Mouse (Mus musculus): ENCODE measurements around the gene Me3. TPM values are rescaled to one million over a fixed set of nuclear protein-coding genes. Genes with fewer than 3 reads are reported as not detected.

Me3 gene
- total RNA-seq, 1 experiment, result 0.13 TPM

DNA sequence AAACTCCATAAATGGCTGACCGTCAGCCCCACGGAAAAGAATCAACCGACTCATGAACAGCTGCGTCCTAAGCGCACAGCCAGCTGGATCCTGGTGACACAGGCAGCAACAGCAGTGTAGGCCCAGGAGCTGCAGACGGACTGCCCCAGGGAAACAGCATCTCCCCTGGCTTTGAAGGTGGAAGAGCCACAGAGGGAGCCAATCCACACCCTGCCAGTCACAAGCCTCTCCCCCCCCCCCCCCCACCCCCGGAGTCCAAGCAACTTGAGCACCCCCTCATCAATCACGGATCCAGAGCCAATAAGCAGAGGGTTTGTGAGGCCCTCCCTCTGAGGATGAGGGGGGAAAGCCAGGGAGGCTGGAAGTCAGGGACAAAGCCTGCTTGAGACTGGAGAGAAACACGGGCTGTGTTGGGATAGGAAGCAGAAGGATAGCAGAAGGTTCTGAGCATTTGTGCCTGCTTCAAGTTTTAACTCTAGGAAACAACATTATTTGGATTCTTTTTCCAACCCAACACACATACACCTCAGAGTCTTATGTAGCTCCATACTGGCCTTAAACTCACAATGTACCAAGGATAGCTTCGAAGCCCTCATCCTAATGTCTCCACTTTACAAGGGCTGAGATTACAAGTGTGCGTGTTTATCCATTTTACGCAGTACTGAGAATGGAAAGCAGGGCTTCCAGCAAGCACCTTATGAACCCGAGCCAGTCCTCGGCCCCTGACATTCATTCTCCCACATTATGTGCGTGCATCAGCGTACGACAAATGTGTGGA is 224.4 kb downstream of the Me3 start:
- in situ Hi-C loops (cut with MboI; ENCODE audit: low sequenced_read_pairs in 2 of 2, unreplicated experiment in 2 of 2), result no loop called here
- Histone ChIP-seq H3K4me1 (ENCODE audit: control insufficient read depth in 2 of 2, insufficient read depth in 2 of 2, low read length in 2 of 2, poor library complexity in 1 of 2) (no peaks in the 10 kb centered on the region), H3K36me3 (ENCODE audit: control insufficient read depth, insufficient read depth, low read length, poor library complexity, severe bottlenecking) (no peaks in the 10 kb centered on the region), H3K9ac (ENCODE audit: insufficient read depth, low read depth, low read length, poor library complexity, severe bottlenecking) (no peak overlapping the region), H3K27ac (ENCODE audit: insufficient read depth, low read depth, low read length, poor library complexity, severe bottlenecking) (no peak overlapping the region), H3K4me3 (ENCODE audit: insufficient read depth in 1 of 2, low read depth in 1 of 2, low read length in 2 of 2, poor library complexity in 1 of 2, severe bottlenecking in 1 of 2) (no peak overlapping the region), H3K9me3 (ENCODE audit: control insufficient read depth, insufficient read depth, low read depth, low read length) (no peaks in the 10 kb centered on the region)
- DNase-seq (ENCODE audit: low read depth, low spot score), result no peak
- TF ChIP-seq CHD2 (IDR thresholded peaks at IDR 0.05; ENCODE audit: low read depth, low read length), result no peak
- TF ChIP-seq ZC3H11A (IDR thresholded peaks at IDR 0.05; ENCODE audit: borderline replicate concordance, low read depth, low read length), result no peak
- no peak for TF ChIP-seq HCFC1 (IDR thresholded peaks at IDR 0.05; ENCODE audit: borderline replicate concordance, insufficient read depth, low read length)
- TF ChIP-seq ZNF384 (IDR thresholded peaks at IDR 0.05; ENCODE audit: low read depth, low read length), result no peak
- no peak for TF ChIP-seq MAFK (IDR thresholded peaks at IDR 0.05; ENCODE audit: insufficient read depth, low read depth, low read length)

GRCm38 (mm10) chr7:89864769-89865168 is 232.6 kb downstream of the Me3 start:
- no peak overlapping the region for H3K9ac ChIP-seq (ENCODE audit: insufficient read depth, low read depth, low read length, poor library complexity, severe bottlenecking)
- no peaks in the 10 kb centered on the region for H3K4me1 ChIP-seq (ENCODE audit: control insufficient read depth in 2 of 2, insufficient read depth in 2 of 2, low read length in 2 of 2, poor library complexity in 1 of 2)
- H3K36me3 ChIP-seq (ENCODE audit: control insufficient read depth, insufficient read depth, low read length, poor library complexity, severe bottlenecking), result no peaks in the 10 kb centered on the region
- H3K9me3 ChIP-seq (ENCODE audit: control insufficient read depth, insufficient read depth, low read depth, low read length), result no peaks in the 10 kb centered on the region
- no peak overlapping the region for H3K4me3 ChIP-seq (ENCODE audit: insufficient read depth in 1 of 2, low read depth in 1 of 2, low read length in 2 of 2, poor library complexity in 1 of 2, severe bottlenecking in 1 of 2)
- in situ Hi-C loops (cut with MboI; ENCODE audit: low sequenced_read_pairs in 2 of 2, unreplicated experiment in 2 of 2), result no loop called here
- H3K27ac ChIP-seq (ENCODE audit: insufficient read depth, low read depth, low read length, poor library complexity, severe bottlenecking), result no peak overlapping the region
- no peak for DNase-seq (ENCODE audit: low read depth, low spot score)
- no peak for TF ChIP-seq MAFK (IDR thresholded peaks at IDR 0.05; ENCODE audit: insufficient read depth, low read depth, low read length)
- no peak for TF ChIP-seq CHD2 (IDR thresholded peaks at IDR 0.05; ENCODE audit: low read depth, low read length)
- TF ChIP-seq HCFC1 (IDR thresholded peaks at IDR 0.05; ENCODE audit: borderline replicate concordance, insufficient read depth, low read length), result no peak
- TF ChIP-seq ZNF384 (IDR thresholded peaks at IDR 0.05; ENCODE audit: low read depth, low read length), result no peak
- TF ChIP-seq ZC3H11A (IDR thresholded peaks at IDR 0.05; ENCODE audit: borderline replicate concordance, low read depth, low read length), result no peak

DNA sequence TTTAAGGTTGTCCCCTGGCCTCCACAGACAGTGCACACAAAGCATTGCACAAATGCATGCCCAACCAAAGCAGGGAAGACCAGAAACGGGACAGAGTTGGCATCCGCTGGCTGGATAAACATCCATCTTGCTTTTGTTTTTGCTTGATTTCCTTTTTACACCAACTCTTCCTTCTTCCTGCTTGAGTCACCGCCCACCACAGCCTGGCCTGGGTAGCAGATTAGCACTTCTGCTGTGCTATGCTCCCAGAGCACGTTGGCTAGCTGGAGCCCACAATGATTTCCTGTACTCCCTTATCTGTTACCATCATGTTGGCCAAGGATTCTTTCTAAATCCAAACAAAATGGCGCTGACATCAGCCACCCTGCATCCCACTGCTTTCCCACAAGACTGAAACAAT is 235.0 kb downstream of the Me3 start:
- DNase-seq (ENCODE audit: low read depth, low spot score), result no peak
- in situ Hi-C loops (cut with MboI; ENCODE audit: low sequenced_read_pairs in 2 of 2, unreplicated experiment in 2 of 2), result no loop called here
- H3K9ac ChIP-seq (ENCODE audit: insufficient read depth, low read depth, low read length, poor library complexity, severe bottlenecking), result no peak overlapping the region
- no peaks in the 10 kb centered on the region for H3K36me3 ChIP-seq (ENCODE audit: control insufficient read depth, insufficient read depth, low read length, poor library complexity, severe bottlenecking)
- no peak overlapping the region for H3K27ac ChIP-seq (ENCODE audit: insufficient read depth, low read depth, low read length, poor library complexity, severe bottlenecking)
- H3K4me3 ChIP-seq (ENCODE audit: insufficient read depth in 1 of 2, low read depth in 1 of 2, low read length in 2 of 2, poor library complexity in 1 of 2, severe bottlenecking in 1 of 2), result no peak overlapping the region
- H3K4me1 ChIP-seq (ENCODE audit: control insufficient read depth in 2 of 2, insufficient read depth in 2 of 2, low read length in 2 of 2, poor library complexity in 1 of 2), result no peaks in the 10 kb centered on the region
- TF ChIP-seq HCFC1 (IDR thresholded peaks at IDR 0.05; ENCODE audit: borderline replicate concordance, insufficient read depth, low read length), result no peak
- TF ChIP-seq ZNF384 (IDR thresholded peaks at IDR 0.05; ENCODE audit: low read depth, low read length), result no peak
- TF ChIP-seq ZC3H11A (IDR thresholded peaks at IDR 0.05; ENCODE audit: borderline replicate concordance, low read depth, low read length), result no peak
- no peaks in the 10 kb centered on the region for H3K9me3 ChIP-seq (ENCODE audit: control insufficient read depth, insufficient read depth, low read depth, low read length)

GRCm38 (mm10) chr7:89879686-89880085 is 247.5 kb downstream of the Me3 start:
- no peaks in the 10 kb centered on the region for H3K36me3 ChIP-seq (ENCODE audit: control insufficient read depth, insufficient read depth, low read length, poor library complexity, severe bottlenecking)
- H3K9me3 ChIP-seq (ENCODE audit: control insufficient read depth, insufficient read depth, low read depth, low read length), result no peaks in the 10 kb centered on the region
- TF ChIP-seq CHD2 (IDR thresholded peaks at IDR 0.05; ENCODE audit: low read depth, low read length) (no peak), ZC3H11A (IDR thresholded peaks at IDR 0.05; ENCODE audit: borderline replicate concordance, low read depth, low read length) (no peak), HCFC1 (IDR thresholded peaks at IDR 0.05; ENCODE audit: borderline replicate concordance, insufficient read depth, low read length) (no peak), ZNF384 (IDR thresholded peaks at IDR 0.05; ENCODE audit: low read depth, low read length) (no peak), MAFK (IDR thresholded peaks at IDR 0.05; ENCODE audit: insufficient read depth, low read depth, low read length) (no peak)
- H3K27ac ChIP-seq (ENCODE audit: insufficient read depth, low read depth, low read length, poor library complexity, severe bottlenecking), result no peak overlapping the region
- no peaks in the 10 kb centered on the region for H3K4me1 ChIP-seq (ENCODE audit: control insufficient read depth in 2 of 2, insufficient read depth in 2 of 2, low read length in 2 of 2, poor library complexity in 1 of 2)
- no peak overlapping the region for H3K4me3 ChIP-seq (ENCODE audit: insufficient read depth in 1 of 2, low read depth in 1 of 2, low read length in 2 of 2, poor library complexity in 1 of 2, severe bottlenecking in 1 of 2)
- H3K9ac ChIP-seq (ENCODE audit: insufficient read depth, low read depth, low read length, poor library complexity, severe bottlenecking), result no peak overlapping the region
- DNase-seq (ENCODE audit: low read depth, low spot score), result no peak
- in situ Hi-C loops (cut with MboI; ENCODE audit: low sequenced_read_pairs in 2 of 2, unreplicated experiment in 2 of 2), result no loop called here
